Mouse (Mus musculus): ENCODE data around the gene Fam110a. TPM values are rescaled to one million over a fixed set of nuclear protein-coding genes. Genes with fewer than 3 reads are reported as not detected.

The Fam110a gene
- polyA plus RNA-seq, 1 experiment from 2014 or later = 34.0 TPM

GRCm38 (mm10) chr2:151988978-151989377 lies 9.0 kb upstream of the Fam110a start:
- no peak overlapping the region for H3K27ac ChIP-seq (ENCODE audit: low read length)
- no peaks in the 10 kb centered on the region for H3K9me3 ChIP-seq (ENCODE audit: control insufficient read depth, low read length)
- H3K4me1 ChIP-seq (replicated peaks; ENCODE audit: control insufficient read depth, insufficient read depth, low read length) = no peaks in the 10 kb centered on the region; the same call in 1 of the 2 replicates
- no peaks in the 10 kb centered on the region for H3K36me3 ChIP-seq (ENCODE audit: control insufficient read depth, insufficient read depth, low read length)
- no peak overlapping the region for H3K4me2 ChIP-seq (ENCODE audit: low read depth, low read length)
- no peak for ATAC-seq (ENCODE audit: low read depth)
- 69% methylated on average over 2 of the region's 2 CpGs for WGBS
- no peaks in the 10 kb centered on the region for H3K27me3 ChIP-seq (ENCODE audit: control insufficient read depth, insufficient read depth, low read depth, low read length)
- H3K4me3 ChIP-seq (ENCODE audit: low read length) = no peak overlapping the region
- no peak overlapping the region for H3K9ac ChIP-seq (ENCODE audit: low read length)

GRCm38 (mm10) chr2:151986958-151987357 lies 6.9 kb upstream of the Fam110a start:
- Histone ChIP-seq H3K9me3 (ENCODE audit: control insufficient read depth, low read length) (no peaks in the 10 kb centered on the region), H3K4me1 (replicated peaks; ENCODE audit: control insufficient read depth, insufficient read depth, low read length) (no peaks in the 10 kb centered on the region; the same call in 1 of the 2 replicates), H3K27ac (ENCODE audit: low read length) (no peak overlapping the region), H3K9ac (ENCODE audit: low read length) (no peak overlapping the region), H3K36me3 (ENCODE audit: control insufficient read depth, insufficient read depth, low read length) (no peaks in the 10 kb centered on the region), H3K27me3 (ENCODE audit: control insufficient read depth, insufficient read depth, low read depth, low read length) (no peaks in the 10 kb centered on the region), H3K4me2 (ENCODE audit: low read depth, low read length) (no peak overlapping the region), H3K4me3 (ENCODE audit: low read length) (no peak overlapping the region)
- 74% methylated on average over 8 of the region's 8 CpGs for WGBS
- ATAC-seq (ENCODE audit: low read depth) = no peak

GRCm38 (mm10) chr2:151985426-151986172 lies 5.6 kb upstream of the Fam110a start:
- 0 out of 2 replicates have a peak, but pooled peaks have one; percentile 34 for ATAC-seq (ENCODE audit: low read depth)
- H3K4me3 ChIP-seq (ENCODE audit: low read length) = no peak overlapping the region
- peaks cover 2% of the 10 kb centered on the region for H3K4me1 ChIP-seq (replicated peaks; ENCODE audit: control insufficient read depth, insufficient read depth, low read length)
- no peak overlapping the region for H3K4me2 ChIP-seq (ENCODE audit: low read depth, low read length)
- no peak overlapping the region for H3K9ac ChIP-seq (ENCODE audit: low read length)
- H3K27ac ChIP-seq (ENCODE audit: low read length) = no peak overlapping the region
- 47% methylated on average over 7 of the region's 7 CpGs for WGBS
- H3K9me3 ChIP-seq (ENCODE audit: control insufficient read depth, low read length) = no peaks in the 10 kb centered on the region
- H3K36me3 ChIP-seq (ENCODE audit: control insufficient read depth, insufficient read depth, low read length) = no peaks in the 10 kb centered on the region
- H3K27me3 ChIP-seq (ENCODE audit: control insufficient read depth, insufficient read depth, low read depth, low read length) = no peaks in the 10 kb centered on the region

- no peaks in the 10 kb centered on the region for H3K27me3 ChIP-seq (ENCODE audit: control insufficient read depth, insufficient read depth, low read depth, low read length)
- no peak overlapping the region for H3K27ac ChIP-seq (ENCODE audit: low read length)
- H3K9ac ChIP-seq (ENCODE audit: low read length) = no peak overlapping the region
- no peak overlapping the region for H3K4me3 ChIP-seq (ENCODE audit: low read length)
- WGBS = 63% methylated on average over 9 of the region's 9 CpGs
- H3K4me2 ChIP-seq (ENCODE audit: low read depth, low read length) = no peak overlapping the region
- no peak for ATAC-seq (ENCODE audit: low read depth)
- no peaks in the 10 kb centered on the region for H3K9me3 ChIP-seq (ENCODE audit: control insufficient read depth, low read length)
- no peaks in the 10 kb centered on the region for H3K36me3 ChIP-seq (ENCODE audit: control insufficient read depth, insufficient read depth, low read length)
- H3K4me1 ChIP-seq (replicated peaks; ENCODE audit: control insufficient read depth, insufficient read depth, low read length) = peaks cover 10% of the 10 kb centered on the region
Observed at GRCm38 (mm10) chr2:151984019-151984418, 4.0 kb upstream of the Fam110a start.

- no peak for ATAC-seq (ENCODE audit: low read depth)
- Histone ChIP-seq H3K4me2 (ENCODE audit: low read depth, low read length) (no peak overlapping the region), H3K9ac (ENCODE audit: low read length) (no peak overlapping the region)
Observed at GRCm38 (mm10) chr2:151982476-151982875, 2.5 kb upstream of the Fam110a start.

GRCm38 (mm10) chr2:151981268-151981667 lies 1.2 kb upstream of the Fam110a start:
- H3K9ac ChIP-seq (ENCODE audit: low read length) = no peak overlapping the region
- H3K4me2 ChIP-seq (ENCODE audit: low read depth, low read length) = no peak overlapping the region
- H3K27ac ChIP-seq (ENCODE audit: low read length) = no peak overlapping the region
- ATAC-seq (ENCODE audit: low read depth) = no peak
- 54% methylated on average over 6 of the region's 6 CpGs for WGBS
- no peaks in the 10 kb centered on the region for H3K36me3 ChIP-seq (ENCODE audit: control insufficient read depth, insufficient read depth, low read length)
- H3K4me1 ChIP-seq (replicated peaks; ENCODE audit: control insufficient read depth, insufficient read depth, low read length) = peaks cover 27% of the 10 kb centered on the region
- H3K4me3 ChIP-seq (ENCODE audit: low read length) = no peak overlapping the region
- H3K27me3 ChIP-seq (ENCODE audit: control insufficient read depth, insufficient read depth, low read depth, low read length) = no peaks in the 10 kb centered on the region
- H3K9me3 ChIP-seq (ENCODE audit: control insufficient read depth, low read length) = no peaks in the 10 kb centered on the region

More at GRCm38 (mm10) chr2:151982476-151982875, 2.5 kb upstream of the Fam110a start:
- Histone ChIP-seq H3K36me3 (ENCODE audit: control insufficient read depth, insufficient read depth, low read length) (no peaks in the 10 kb centered on the region), H3K27me3 (ENCODE audit: control insufficient read depth, insufficient read depth, low read depth, low read length) (no peaks in the 10 kb centered on the region), H3K4me1 (replicated peaks; ENCODE audit: control insufficient read depth, insufficient read depth, low read length) (peaks cover 25% of the 10 kb centered on the region), H3K4me3 (ENCODE audit: low read length) (no peak overlapping the region), H3K9me3 (ENCODE audit: control insufficient read depth, low read length) (no peaks in the 10 kb centered on the region), H3K27ac (ENCODE audit: low read length) (no peak overlapping the region)

GRCm38 (mm10) chr2:151980355-151980693 lies 305 bp upstream of the Fam110a start:
- H3K27me3 ChIP-seq (ENCODE audit: control insufficient read depth, insufficient read depth, low read depth, low read length) = no peaks in the 10 kb centered on the region
- 29% methylated on average over 3 of the region's 3 CpGs for WGBS
- H3K4me2 ChIP-seq (ENCODE audit: low read depth, low read length) = peak overlapping the region; percentile 80
- H3K4me1 ChIP-seq (replicated peaks; ENCODE audit: control insufficient read depth, insufficient read depth, low read length) = peaks cover 28% of the 10 kb centered on the region
- peak overlapping the region; percentile 91 for H3K4me3 ChIP-seq (ENCODE audit: low read length)
- H3K9me3 ChIP-seq (ENCODE audit: control insufficient read depth, low read length) = no peaks in the 10 kb centered on the region
- ATAC-seq (ENCODE audit: low read depth) = no peak
- no peaks in the 10 kb centered on the region for H3K36me3 ChIP-seq (ENCODE audit: control insufficient read depth, insufficient read depth, low read length)
- peak overlapping the region; percentile 90 for H3K9ac ChIP-seq (ENCODE audit: low read length)
- peak overlapping the region; percentile 85 for H3K27ac ChIP-seq (ENCODE audit: low read length)

- peaks cover 32% of the 10 kb centered on the region for H3K4me1 ChIP-seq (replicated peaks; ENCODE audit: control insufficient read depth, insufficient read depth, low read length)
- H3K27me3 ChIP-seq (ENCODE audit: control insufficient read depth, insufficient read depth, low read depth, low read length) = no peaks in the 10 kb centered on the region
- WGBS = 78% methylated on average over 6 of the region's 6 CpGs
- H3K4me2 ChIP-seq (ENCODE audit: low read depth, low read length) = peak overlapping the region; percentile 80; the same call in 1 of the 2 replicates
- ATAC-seq (ENCODE audit: low read depth) = no peak
- H3K27ac ChIP-seq (ENCODE audit: low read length) = no peak overlapping the region
- H3K36me3 ChIP-seq (ENCODE audit: control insufficient read depth, insufficient read depth, low read length) = no peaks in the 10 kb centered on the region
- peak overlapping the region; percentile 91; the same call in 1 of the 2 replicates for H3K4me3 ChIP-seq (ENCODE audit: low read length)
- no peaks in the 10 kb centered on the region for H3K9me3 ChIP-seq (ENCODE audit: control insufficient read depth, low read length)
- H3K9ac ChIP-seq (ENCODE audit: low read length) = 0 out of 2 replicates have a peak overlapping the region, but pooled peaks have one; percentile 12
Observed at GRCm38 (mm10) chr2:151978494-151978893, 1.5 kb downstream of the Fam110a start.

GRCm38 (mm10) chr2:151977689-151978440 lies 2.2 kb downstream of the Fam110a start:
- Histone ChIP-seq H3K9me3 (ENCODE audit: control insufficient read depth, low read length) (no peaks in the 10 kb centered on the region), H3K27ac (ENCODE audit: low read length) (no peak overlapping the region), H3K4me2 (ENCODE audit: low read depth, low read length) (peak overlapping the region; percentile 80; the same call in 1 of the 2 replicates), H3K4me1 (replicated peaks; ENCODE audit: control insufficient read depth, insufficient read depth, low read length) (peaks cover 35% of the 10 kb centered on the region), H3K36me3 (ENCODE audit: control insufficient read depth, insufficient read depth, low read length) (no peaks in the 10 kb centered on the region), H3K4me3 (ENCODE audit: low read length) (no peak overlapping the region), H3K27me3 (ENCODE audit: control insufficient read depth, insufficient read depth, low read depth, low read length) (no peaks in the 10 kb centered on the region), H3K9ac (ENCODE audit: low read length) (peak overlapping the region; percentile 12; the same call in 1 of the 2 replicates)
- 74% methylated on average over 4 of the region's 4 CpGs for WGBS
- ATAC-seq (ENCODE audit: low read depth) = no peak
